In genomic region chr7:45125144-45125600, GRCm38 (mm10) we compare ENCODE assay signal across 8 mouse cellular contexts. TPM values are rescaled to one million over a fixed set of nuclear protein-coding genes. Genes with fewer than 3 reads are reported as not detected.
DNase-seq lines count a peak whose midpoint lies in the region; ATAC-seq and TF ChIP-seq lines count a peak whose summit lies in the region.

No protein-coding gene starts in this region.

- H3K4me3 ChIP-seq in heart, postnatal 0 days (ENCODE audit: low read depth, low read length): no peak overlapping the region
- H3K4me3 ChIP-seq in hindbrain, postnatal 0 days (ENCODE audit: low read length): no peak overlapping the region
- H3K4me3 ChIP-seq in midbrain, embryonic 16.5 days (ENCODE audit: low read depth, low read length): no peak overlapping the region

- peak overlapping the region; percentile 73 for H3K27ac ChIP-seq in heart, postnatal 0 days (ENCODE audit: low read depth)
- H3K27ac ChIP-seq in hindbrain, postnatal 0 days: peak overlapping the region; percentile 80
- peak overlapping the region; percentile 80 for H3K27ac ChIP-seq in midbrain, embryonic 16.5 days (ENCODE audit: low read length)

- H3K36me3 ChIP-seq in heart, postnatal 0 days (replicated peaks; ENCODE audit: control insufficient read depth, insufficient read depth, low read length): peaks cover 51% of the 10 kb centered on the region
- H3K36me3 ChIP-seq in hindbrain, postnatal 0 days (ENCODE audit: insufficient read depth, low read length): peaks cover 53% of the 10 kb centered on the region
- peaks cover 41% of the 10 kb centered on the region for H3K36me3 ChIP-seq in midbrain, embryonic 16.5 days (ENCODE audit: control insufficient read depth, insufficient read depth, low read length)

- WGBS in heart, postnatal 0 days: 40% methylated on average over 7 of the region's 7 CpGs
- 20% methylated on average over 7 of the region's 7 CpGs for WGBS in hindbrain, postnatal 0 days
- 21% methylated on average over 7 of the region's 7 CpGs for WGBS in midbrain, embryonic 16.5 days

- TF ChIP-seq EP300 in heart, postnatal 0 days (IDR thresholded peaks at IDR 0.05; ENCODE audit: low read depth): no peak

- H3K27me3 ChIP-seq in heart, postnatal 0 days (ENCODE audit: control insufficient read depth, insufficient read depth, low read length): no peaks in the 10 kb centered on the region
- H3K27me3 ChIP-seq in hindbrain, postnatal 0 days (ENCODE audit: insufficient read depth, low read length): no peaks in the 10 kb centered on the region
- H3K27me3 ChIP-seq in midbrain, embryonic 16.5 days (ENCODE audit: control insufficient read depth, insufficient read depth, low read depth, low read length): no peaks in the 10 kb centered on the region

- no peak for TF ChIP-seq CTCF in heart, postnatal 0 days (IDR thresholded peaks at IDR 0.05; ENCODE audit: low read depth)
- TF ChIP-seq CTCF in brain, embryonic 14.5 days (IDR thresholded peaks at IDR 0.05; ENCODE audit: borderline replicate concordance, extremely low read depth, insufficient read depth, insufficient read length): no peak
- no peak for TF ChIP-seq CTCF in hindbrain, postnatal 0 days (IDR thresholded peaks at IDR 0.05; ENCODE audit: low read depth)

- DNase-seq in heart, postnatal 0 days (ENCODE audit: low spot score): no peak
- no peak for DNase-seq in heart, adult 9 months (ENCODE audit: low spot score in 2 of 2)
- DNase-seq in brain, embryonic 14.5 days (ENCODE audit: low read depth): peak; percentile 61
- peak; percentile 49 for DNase-seq in hindbrain, postnatal 0 days (ENCODE audit: low spot score)
- no peak for DNase-seq in cerebellum, adult 11-12 months
- no peak for DNase-seq in right cerebral cortex, postnatal 4 days

- no peak overlapping the region for H3K9ac ChIP-seq in heart, postnatal 0 days (replicated peaks; ENCODE audit: low read depth, low read length)
- H3K9ac ChIP-seq in hindbrain, postnatal 0 days (replicated peaks; ENCODE audit: low read length): no peak overlapping the region
- H3K9ac ChIP-seq in midbrain, embryonic 16.5 days (ENCODE audit: low read depth, low read length): no peak overlapping the region

- peaks cover 32% of the 10 kb centered on the region for H3K4me1 ChIP-seq in heart, postnatal 0 days (ENCODE audit: control insufficient read depth, insufficient read depth)
- peaks cover 14% of the 10 kb centered on the region for H3K4me1 ChIP-seq in hindbrain, postnatal 0 days (ENCODE audit: insufficient read depth, low read length)
- H3K4me1 ChIP-seq in midbrain, embryonic 16.5 days (ENCODE audit: control insufficient read depth, insufficient read depth, low read length): peaks cover 46% of the 10 kb centered on the region

- H3K4me2 ChIP-seq in heart, postnatal 0 days (ENCODE audit: low read depth, low read length): no peak overlapping the region
- no peak overlapping the region for H3K4me2 ChIP-seq in hindbrain, postnatal 0 days (ENCODE audit: low read depth, low read length)
- no peak overlapping the region for H3K4me2 ChIP-seq in midbrain, embryonic 16.5 days (ENCODE audit: low read length)

- TF ChIP-seq POLR2A in brain, embryonic 14.5 days (IDR thresholded peaks at IDR 0.05; ENCODE audit: borderline replicate concordance, extremely low read depth, insufficient read depth, insufficient read length, poor library complexity, severe bottlenecking): no peak

- ATAC-seq in heart, postnatal 0 days (ENCODE audit: insufficient read depth, low read depth): no peak
- no peak for ATAC-seq in hindbrain, postnatal 0 days
- ATAC-seq in midbrain, embryonic 16.5 days: no peak
- ATAC-seq in frontal cortex, adult (ENCODE audit: low TSS enrichment): no peak

- no peaks in the 10 kb centered on the region for H3K9me3 ChIP-seq in heart, postnatal 0 days (replicated peaks; ENCODE audit: control insufficient read depth, low read length)
- no peaks in the 10 kb centered on the region for H3K9me3 ChIP-seq in hindbrain, postnatal 0 days (ENCODE audit: low read length)
- H3K9me3 ChIP-seq in midbrain, embryonic 16.5 days (replicated peaks; ENCODE audit: control insufficient read depth, low read length, poor library complexity, severe bottlenecking): no peaks in the 10 kb centered on the region

RNA-seq across cellular contexts. Expression of gene Rps11, which starts 0.9 kb away (rescaled TPM):
- 1,106 and 1,247 TPM in 2 replicates for total RNA-seq in heart, postnatal 0 days (2014; rRNA removed; ENCODE audit: low replicate concordance)
- polyA plus RNA-seq in heart, postnatal 0 days (2015; fragmentation: Nextera tagmentation; extraction: Ambion mirVana): 730 and 757 TPM in 2 replicates
- polyA plus RNA-seq in brain, embryonic 14.5 days (2012; rRNA removed): 421 and 634 TPM in 2 replicates
- total RNA-seq in hindbrain, postnatal 0 days (2014; rRNA removed): 743 and 824 TPM in 2 replicates
- polyA plus RNA-seq in hindbrain, postnatal 0 days (2015; fragmentation: Nextera tagmentation; extraction: Ambion mirVana): 768 and 794 TPM in 2 replicates
- 657 and 700 TPM in 2 replicates for polyA plus RNA-seq in midbrain, embryonic 16.5 days (2015; fragmentation: Nextera tagmentation; extraction: Ambion mirVana)

RNA-seq across cellular contexts. Expression of gene Rpl13a, which starts 3.4 kb away (rescaled TPM):
- total RNA-seq in heart, postnatal 0 days (2014; rRNA removed; ENCODE audit: low replicate concordance): 1,443 and 1,972 TPM in 2 replicates
- 780 and 809 TPM in 2 replicates for polyA plus RNA-seq in heart, postnatal 0 days (2015; fragmentation: Nextera tagmentation; extraction: Ambion mirVana)
- polyA plus RNA-seq in brain, embryonic 14.5 days (2012; rRNA removed): 2,550 and 2,843 TPM in 2 replicates
- 1,377 and 1,807 TPM in 2 replicates for total RNA-seq in hindbrain, postnatal 0 days (2014; rRNA removed)
- polyA plus RNA-seq in hindbrain, postnatal 0 days (2015; fragmentation: Nextera tagmentation; extraction: Ambion mirVana): 800 and 828 TPM in 2 replicates
- 602 and 620 TPM in 2 replicates for polyA plus RNA-seq in midbrain, embryonic 16.5 days (2015; fragmentation: Nextera tagmentation; extraction: Ambion mirVana)

RNA-seq across cellular contexts. Expression of gene Gm45713, which starts 10.9 kb away (rescaled TPM):
- total RNA-seq in heart, postnatal 0 days (2014; rRNA removed; ENCODE audit: low replicate concordance): 0.19 and 0.23 TPM in 2 replicates
- 0.29 and 0.78 TPM in 2 replicates for polyA plus RNA-seq in heart, postnatal 0 days (2015; fragmentation: Nextera tagmentation; extraction: Ambion mirVana)
- polyA plus RNA-seq in brain, embryonic 14.5 days (2012; rRNA removed): 0.30 and 0.31 TPM in 2 replicates
- total RNA-seq in hindbrain, postnatal 0 days (2014; rRNA removed): not detected in 2 replicates
- 0.15 TPM in 1 of 2 replicates, not detected in the other for polyA plus RNA-seq in hindbrain, postnatal 0 days (2015; fragmentation: Nextera tagmentation; extraction: Ambion mirVana)
- 0.41 TPM in 1 of 2 replicates, not detected in the other for polyA plus RNA-seq in midbrain, embryonic 16.5 days (2015; fragmentation: Nextera tagmentation; extraction: Ambion mirVana)

RNA-seq across cellular contexts. Expression of gene Flt3l, which starts 11.1 kb away (rescaled TPM):
- 8.1 and 23.3 TPM in 2 replicates for total RNA-seq in heart, postnatal 0 days (2014; rRNA removed; ENCODE audit: low replicate concordance)
- polyA plus RNA-seq in heart, postnatal 0 days (2015; fragmentation: Nextera tagmentation; extraction: Ambion mirVana): 1.8 and 2.0 TPM in 2 replicates
- 6.2 and 9.0 TPM in 2 replicates for polyA plus RNA-seq in brain, embryonic 14.5 days (2012; rRNA removed)
- total RNA-seq in hindbrain, postnatal 0 days (2014; rRNA removed): 5.8 and 8.0 TPM in 2 replicates
- polyA plus RNA-seq in hindbrain, postnatal 0 days (2015; fragmentation: Nextera tagmentation; extraction: Ambion mirVana): 2.1 and 3.0 TPM in 2 replicates
- polyA plus RNA-seq in midbrain, embryonic 16.5 days (2015; fragmentation: Nextera tagmentation; extraction: Ambion mirVana): 1.5 and 2.2 TPM in 2 replicates

RNA-seq across cellular contexts. Expression of gene Fcgrt, which starts 21.5 kb away (rescaled TPM):
- total RNA-seq in heart, postnatal 0 days (2014; rRNA removed; ENCODE audit: low replicate concordance): 48.9 and 51.6 TPM in 2 replicates
- 59.5 and 67.9 TPM in 2 replicates for polyA plus RNA-seq in heart, postnatal 0 days (2015; fragmentation: Nextera tagmentation; extraction: Ambion mirVana)
- 11.7 and 17.3 TPM in 2 replicates for polyA plus RNA-seq in brain, embryonic 14.5 days (2012; rRNA removed)
- total RNA-seq in hindbrain, postnatal 0 days (2014; rRNA removed): 32.9 and 43.6 TPM in 2 replicates
- polyA plus RNA-seq in hindbrain, postnatal 0 days (2015; fragmentation: Nextera tagmentation; extraction: Ambion mirVana): 43.8 and 45.9 TPM in 2 replicates
- 22.7 and 27.9 TPM in 2 replicates for polyA plus RNA-seq in midbrain, embryonic 16.5 days (2015; fragmentation: Nextera tagmentation; extraction: Ambion mirVana)

Comparison
In these comparisons a context has a peak if more than half of its experiments do, and no peak if none do; other contexts are left out.
1. DNase-seq: peak in brain, embryonic 14.5 days (single experiment) and hindbrain, postnatal 0 days (single experiment); none in heart, postnatal 0 days (single experiment), heart, adult 9 months (0 of 2), cerebellum, adult 11-12 months (single experiment) and right cerebral cortex, postnatal 4 days (single experiment).
2. Peak in every context shown above with its lines, with median percentiles within 50 percentile points of each other: H3K27ac ChIP-seq.